Mouse (Mus musculus) kidney, adult 18-20 months (tissue): Measurements from ENCODE around the gene Rsph10b.
A peak's percentile ranks its signal among the peaks of the same experiment; 100 is the strongest.
"Not testable (repeated sequence)": the region's sequence is repeated elsewhere in the genome, so short reads cannot be mapped to it uniquely, and the experiment has no call there.

Experiments used
- DNase-seq: peaks from one replicate; pipeline ENCODE4 v3.0.0; 2021

Rsph10b gene

GRCm38 (mm10) chr5:143994632-143995365 is 62.0 kb downstream of the Rsph10b start:
- DNase-seq: no peak

GRCm38 (mm10) chr5:143999409-143999808 is 66.6 kb downstream of the Rsph10b start:
- DNase-seq: no peak

- no peak for DNase-seq
These were observed 69.8 kb downstream of the Rsph10b start for GRCm38 (mm10) chr5:144002461-144003192.

- DNase-seq: not testable (repeated sequence)
These were observed 80.7 kb downstream of the Rsph10b start for GRCm38 (mm10) chr5:144013366-144014134.

- peak; percentile 80 for DNase-seq
These were observed 81.9 kb downstream of the Rsph10b start, which contains the start of gene Ccz1 for GRCm38 (mm10) chr5:144014551-144015311. Gene Ccz1 (minus strand): TSS chr5:144014877.

- no peak for DNase-seq
These were observed 82.4 kb downstream of the Rsph10b start for GRCm38 (mm10) chr5:144015312-144015650.

GRCm38 (mm10) chr5:144015845-144016244 is 83.0 kb downstream of the Rsph10b start:
- no peak for DNase-seq

GRCm38 (mm10) chr5:144026620-144027263 is 93.9 kb downstream of the Rsph10b start, which contains the start of gene Ocm:
Gene Ocm (minus strand): TSS chr5:144026670.
- no peak for DNase-seq

GRCm38 (mm10) chr5:144032491-144032890 is 99.7 kb downstream of the Rsph10b start:
- peak; percentile 23 for DNase-seq

GRCm38 (mm10) chr5:144034567-144034966 is 101.7 kb downstream of the Rsph10b start:
- no peak for DNase-seq
